Mouse (Mus musculus) stomach, postnatal 0 days (tissue): ENCODE measurements around the gene Zfp318.

Source experiments
- CTCF ChIP-seq: IDR thresholded peaks from 2 replicates; pipeline ENCODE4 v1.5.1; 2016; ENCODE audit warnings: antibody characterized with exemption, low read depth, mild to moderate bottlenecking, moderate library complexity
- EP300 ChIP-seq: optimal IDR thresholded peaks from 2 replicates; pipeline ENCODE3; 2016; ENCODE audit warnings: antibody characterized with exemption

GRCm38 (mm10) chr17:46462226-46462625, 78.7 kb downstream of the Zfp318 start:
- TF ChIP-seq EP300 (no peak), CTCF (no peak)
